Comparison of ENCODE assay signal across 28 mouse cellular contexts in the genomic region with DNA sequence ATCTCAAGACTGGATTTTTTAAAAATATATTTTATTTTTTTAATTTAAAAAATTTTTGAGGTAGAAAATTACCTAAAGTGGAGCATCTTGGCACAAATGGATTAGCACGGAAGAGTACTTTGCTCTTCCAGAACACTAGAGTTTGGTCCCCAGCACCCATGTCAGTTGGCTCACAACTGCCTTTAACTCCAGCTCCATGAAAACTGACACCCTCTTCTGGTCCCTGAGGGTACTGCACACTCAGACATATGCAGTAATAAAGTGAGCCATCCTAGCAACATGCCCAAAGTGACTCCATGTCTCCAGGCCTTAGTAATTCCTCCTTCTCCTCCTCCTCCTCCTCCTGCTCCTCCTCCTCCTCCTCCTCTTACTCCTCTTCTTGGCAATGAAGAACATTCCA. TPM values are rescaled to one million over a fixed set of nuclear protein-coding genes. Genes with fewer than 3 reads are reported as not detected.
DNase-seq lines count a peak whose midpoint lies in the region; ATAC-seq and TF ChIP-seq lines count a peak whose summit lies in the region.
"Had no signal": no experiment of that assay in that cellular context is flagged by ENCODE, and none has a peak within 500 bp of the region (broad histone marks: within the 10 kb centered on the region; RNA-seq: fewer than 3 reads in every experiment).

No protein-coding gene starts in this region.

- WGBS in intestine, postnatal 0 days, result 97% methylated on average over 1 of the region's 1 CpGs
- WGBS in intestine, embryonic 15.5 days, result 97% methylated on average over 1 of the region's 1 CpGs
- WGBS in lung, embryonic 14.5 days, result 95% methylated on average over 1 of the region's 1 CpGs

- 0 out of 2 replicates have a peak, but pooled peaks have one; percentile 10 for TF ChIP-seq CTCF in intestine, postnatal 0 days (IDR thresholded peaks at IDR 0.05; ENCODE audit: low read depth)
- TF ChIP-seq CTCF in lung, embryonic 14.5 days (IDR thresholded peaks at IDR 0.05; ENCODE audit: low read depth), result peak; percentile 29; the same call in 1 of the 2 replicates
- peak; percentile 30 for TF ChIP-seq CTCF in E14TG2a.4 (conservative IDR thresholded peaks at IDR 0.05; ENCODE audit: low read length)
- TF ChIP-seq CTCF in brain, embryonic 14.5 days (IDR thresholded peaks at IDR 0.05; ENCODE audit: borderline replicate concordance, extremely low read depth, insufficient read depth, insufficient read length), result 0 out of 2 replicates have a peak, but pooled peaks have one; percentile 9

- H3K4me1 ChIP-seq in intestine, postnatal 0 days (replicated peaks; ENCODE audit: control insufficient read depth, insufficient read depth, low read length), result no peaks in the 10 kb centered on the region
- no peaks in the 10 kb centered on the region for H3K4me1 ChIP-seq in intestine, embryonic 15.5 days (replicated peaks)
- no peaks in the 10 kb centered on the region for H3K4me1 ChIP-seq in lung, embryonic 14.5 days (ENCODE audit: insufficient read depth)
- no peaks in the 10 kb centered on the region for H3K4me1 ChIP-seq in E14TG2a.4 (replicated peaks; ENCODE audit: low read depth, low read length)
- H3K4me1 ChIP-seq: embryonic facial prominence, embryonic 13.5 days; forebrain, embryonic 12.5 days; hindbrain, embryonic 10.5 days; liver, embryonic 15.5 days had no signal

- TF ChIP-seq POLR2A in brain, embryonic 14.5 days (IDR thresholded peaks at IDR 0.05; ENCODE audit: borderline replicate concordance, extremely low read depth, insufficient read depth, insufficient read length, poor library complexity, severe bottlenecking), result no peak

- no peak overlapping the region for H3K4me3 ChIP-seq in intestine, postnatal 0 days (ENCODE audit: low read depth, low read length)
- H3K4me3 ChIP-seq in intestine, embryonic 15.5 days (replicated peaks), result no peak overlapping the region
- H3K4me3 ChIP-seq in lung, embryonic 14.5 days (ENCODE audit: low read depth, low read length), result no peak overlapping the region
- H3K4me3 ChIP-seq in E14TG2a.4 (replicated peaks; ENCODE audit: low read length), result no peak overlapping the region
- H3K4me3 ChIP-seq: embryonic facial prominence, embryonic 13.5 days; erythroblast, embryonic 14.5 days; forebrain, embryonic 12.5 days; hindbrain, embryonic 10.5 days; limb, embryonic 13.5 days; liver, embryonic 15.5 days had no signal

- H3K36me3 ChIP-seq in intestine, postnatal 0 days (ENCODE audit: control insufficient read depth, insufficient read depth), result no peaks in the 10 kb centered on the region
- H3K36me3 ChIP-seq in intestine, embryonic 15.5 days, result no peaks in the 10 kb centered on the region
- no peaks in the 10 kb centered on the region for H3K36me3 ChIP-seq in lung, embryonic 14.5 days (ENCODE audit: insufficient read depth)
- no peaks in the 10 kb centered on the region for H3K36me3 ChIP-seq in E14TG2a.4 (ENCODE audit: insufficient read depth, low read length)
- H3K36me3 ChIP-seq: embryonic facial prominence, embryonic 13.5 days; forebrain, embryonic 12.5 days; hindbrain, embryonic 10.5 days; limb, embryonic 13.5 days; liver, embryonic 15.5 days had no signal

- H3K9ac ChIP-seq in intestine, postnatal 0 days (ENCODE audit: low read depth, low read length), result no peak overlapping the region
- H3K9ac ChIP-seq in intestine, embryonic 15.5 days, result no peak overlapping the region
- no peak overlapping the region for H3K9ac ChIP-seq in lung, embryonic 14.5 days
- H3K9ac ChIP-seq: embryonic facial prominence, embryonic 13.5 days; forebrain, embryonic 12.5 days; limb, embryonic 13.5 days; liver, embryonic 15.5 days had no signal

- H3K9me3 ChIP-seq in intestine, postnatal 0 days (ENCODE audit: control insufficient read depth), result no peaks in the 10 kb centered on the region
- H3K9me3 ChIP-seq in intestine, embryonic 15.5 days, result no peaks in the 10 kb centered on the region
- H3K9me3 ChIP-seq in lung, embryonic 14.5 days (ENCODE audit: low read depth, low read length), result no peaks in the 10 kb centered on the region
- peaks cover 7% of the 10 kb centered on the region; the same call in 1 of the 2 replicates for H3K9me3 ChIP-seq in E14TG2a.4 (ENCODE audit: low read length)
- H3K9me3 ChIP-seq: embryonic facial prominence, embryonic 13.5 days; forebrain, embryonic 12.5 days; hindbrain, embryonic 10.5 days; liver, embryonic 15.5 days had no signal

- DNase-seq in lung, embryonic 14.5 days, result no peak
- DNase-seq in lung, postnatal 14 days, result no peak
- DNase-seq in brain, embryonic 14.5 days (ENCODE audit: low read depth), result no peak
- DNase-seq in right cerebral cortex, postnatal 4 days, result no peak
- DNase-seq: adrenal gland, adult 8-10 months; cerebellum, adult 18-20 months; cerebellum, postnatal 14 days; gastrocnemius, postnatal 14 days; heart, adult 11 months; heart, postnatal 10 days; kidney, adult 2 months; kidney, postnatal 14 days; layer of hippocampus, postnatal 36 days had no signal

- H3K27me3 ChIP-seq in intestine, postnatal 0 days (replicated peaks; ENCODE audit: control insufficient read depth, insufficient read depth, low read length), result no peaks in the 10 kb centered on the region
- no peaks in the 10 kb centered on the region for H3K27me3 ChIP-seq in intestine, embryonic 15.5 days (replicated peaks)
- H3K27me3 ChIP-seq in lung, embryonic 14.5 days (ENCODE audit: insufficient read depth, low read length), result no peaks in the 10 kb centered on the region
- H3K27me3 ChIP-seq in E14TG2a.4 (ENCODE audit: insufficient read depth, low read length), result 0 out of 2 replicates have a peak, but pooled peaks cover 3% of the 10 kb centered on the region
- H3K27me3 ChIP-seq: embryonic facial prominence, embryonic 13.5 days; forebrain, embryonic 12.5 days; limb, embryonic 13.5 days; liver, embryonic 15.5 days; Patski had no signal

- H3K4me2 ChIP-seq in intestine, postnatal 0 days (replicated peaks; ENCODE audit: low read depth), result no peak overlapping the region
- H3K4me2 ChIP-seq in intestine, embryonic 15.5 days (replicated peaks), result no peak overlapping the region
- no peak overlapping the region for H3K4me2 ChIP-seq in lung, embryonic 14.5 days
- H3K4me2 ChIP-seq: embryonic facial prominence, embryonic 13.5 days; forebrain, embryonic 12.5 days; heart, embryonic 11.5 days; limb, embryonic 13.5 days; liver, embryonic 15.5 days; midbrain, embryonic 11.5 days had no signal

- no peak for ATAC-seq in intestine, postnatal 0 days
- no peak for ATAC-seq in intestine, embryonic 15.5 days
- ATAC-seq in lung, embryonic 14.5 days (ENCODE audit: insufficient read depth), result no peak
- ATAC-seq in monocyte, adult 5-6 weeks (replicated peaks; ENCODE audit: insufficient number of reproducible peaks, low FRiP score, low TSS enrichment, poor library complexity, severe bottlenecking), result no peak
- ATAC-seq: lung, postnatal 0 days; Patski had no signal

- H3K27ac ChIP-seq in intestine, postnatal 0 days (ENCODE audit: low read depth, low read length), result no peak overlapping the region
- no peak overlapping the region for H3K27ac ChIP-seq in intestine, embryonic 15.5 days
- H3K27ac ChIP-seq in lung, embryonic 14.5 days (ENCODE audit: low read depth), result no peak overlapping the region
- H3K27ac ChIP-seq: embryonic facial prominence, embryonic 13.5 days; forebrain, embryonic 12.5 days; hindbrain, embryonic 10.5 days; liver, embryonic 15.5 days had no signal

RNA-seq across cellular contexts. Expression of a gene that starts 58.2 kb away (rescaled TPM):
- 0.38 and 0.52 TPM in 2 replicates for polyA plus RNA-seq in intestine, postnatal 0 days (2015; fragmentation: Nextera tagmentation; extraction: Ambion mirVana)
- 1.1 and 1.2 TPM in 2 replicates for polyA plus RNA-seq in intestine, embryonic 15.5 days (2015; fragmentation: Nextera tagmentation; extraction: Ambion mirVana)
- polyA plus RNA-seq in lung, embryonic 14.5 days (2014; fragmentation: Nextera tagmentation; extraction: Ambion mirVana), result 0.99 and 1.0 TPM in 2 replicates
- 51.9 and 73.3 TPM in 2 replicates for polyA plus RNA-seq in brain, embryonic 14.5 days (2012; rRNA removed)
- not detected in 3 replicates for total RNA-seq in monocyte, adult 5-6 weeks (2017)
- polyA plus RNA-seq: activated CD4-positive, CD25-positive, alpha-beta regulatory T cell, adult 4 months; erythroblast, embryonic 14.5 days had no signal

Comparison
In these comparisons a context has a peak if more than half of its experiments do, and no peak if none do; other contexts are left out.
1. RNA of a gene that starts 58.2 kb away (polyA plus RNA-seq): 51.9 to 73.3 TPM in brain, embryonic 14.5 days; 1.1 to 1.2 TPM in intestine, embryonic 15.5 days, 0.99 to 1.0 TPM in lung, embryonic 14.5 days and 0.38 to 0.52 TPM in intestine, postnatal 0 days; every median in the first group is over 10 times any median in the second.
2. Peak in every context shown above with its lines, with median percentiles within 50 percentile points of each other: CTCF ChIP-seq.